Mouse (Mus musculus) right cerebral cortex, postnatal 14 days (tissue): ENCODE measurements around the gene Dkk3.
"Not testable (repeated sequence)": the region's sequence is repeated elsewhere in the genome, so short reads cannot be mapped to it uniquely, and the experiment has no call there.

Source experiments
- DNase-seq: peaks from one replicate; pipeline ENCODE4 v3.0.0; 2022

Dkk3 gene

GRCm38 (mm10) chr7:112127954-112128353 is 30.9 kb downstream of the Dkk3 start:
- DNase-seq = no peak

DNA sequence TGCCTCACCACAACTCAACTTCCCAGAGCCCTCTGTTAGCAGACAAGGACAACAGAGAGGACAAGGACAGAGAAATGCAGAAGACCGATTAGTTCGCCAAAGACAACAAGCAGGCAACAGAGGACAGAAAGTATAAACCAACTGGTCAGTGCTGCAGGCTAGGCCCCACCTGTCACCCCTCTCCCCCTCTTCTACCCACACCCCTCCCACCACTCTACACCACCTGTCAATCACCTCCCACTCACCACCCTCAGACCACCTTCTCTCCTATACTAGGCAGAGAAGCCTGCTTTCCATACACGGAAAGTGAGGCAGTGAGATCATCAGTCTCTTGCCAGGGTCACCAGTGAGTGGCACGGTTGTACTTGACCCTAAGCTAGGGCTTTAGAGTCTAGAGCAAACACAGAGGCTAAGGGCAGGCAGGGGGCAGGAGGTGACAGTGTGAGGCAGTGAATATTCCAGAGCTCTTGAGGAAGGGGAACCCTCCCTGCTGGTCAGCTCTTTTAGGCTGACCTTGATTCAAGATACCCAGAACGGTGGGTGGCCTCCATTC is 31.7 kb downstream of the Dkk3 start:
- DNase-seq = no peak

GRCm38 (mm10) chr7:112125625-112126260 is 33.1 kb downstream of the Dkk3 start:
- DNase-seq = no peak

DNA sequence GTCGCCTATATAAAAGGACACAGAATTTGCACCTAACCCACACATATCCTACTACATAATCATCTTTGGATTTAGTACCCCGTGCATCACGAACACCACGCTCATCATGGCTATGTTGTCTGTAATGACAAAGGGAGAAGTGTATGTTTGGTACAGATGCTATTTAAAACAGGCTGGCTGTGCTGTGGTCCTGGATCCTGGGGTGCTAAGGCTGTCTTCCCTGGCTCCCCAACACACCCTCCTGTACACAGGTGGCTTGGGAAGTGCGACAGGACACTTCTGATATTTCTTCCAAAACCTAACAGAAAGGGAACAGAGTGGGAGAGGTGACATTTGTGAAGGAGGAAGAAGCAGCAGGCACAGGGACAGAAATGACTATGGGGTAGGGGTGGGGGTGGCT is 35.2 kb downstream of the Dkk3 start:
- no peak for DNase-seq

GRCm38 (mm10) chr7:112121866-112122500 is 36.9 kb downstream of the Dkk3 start:
- DNase-seq = no peak

DNA sequence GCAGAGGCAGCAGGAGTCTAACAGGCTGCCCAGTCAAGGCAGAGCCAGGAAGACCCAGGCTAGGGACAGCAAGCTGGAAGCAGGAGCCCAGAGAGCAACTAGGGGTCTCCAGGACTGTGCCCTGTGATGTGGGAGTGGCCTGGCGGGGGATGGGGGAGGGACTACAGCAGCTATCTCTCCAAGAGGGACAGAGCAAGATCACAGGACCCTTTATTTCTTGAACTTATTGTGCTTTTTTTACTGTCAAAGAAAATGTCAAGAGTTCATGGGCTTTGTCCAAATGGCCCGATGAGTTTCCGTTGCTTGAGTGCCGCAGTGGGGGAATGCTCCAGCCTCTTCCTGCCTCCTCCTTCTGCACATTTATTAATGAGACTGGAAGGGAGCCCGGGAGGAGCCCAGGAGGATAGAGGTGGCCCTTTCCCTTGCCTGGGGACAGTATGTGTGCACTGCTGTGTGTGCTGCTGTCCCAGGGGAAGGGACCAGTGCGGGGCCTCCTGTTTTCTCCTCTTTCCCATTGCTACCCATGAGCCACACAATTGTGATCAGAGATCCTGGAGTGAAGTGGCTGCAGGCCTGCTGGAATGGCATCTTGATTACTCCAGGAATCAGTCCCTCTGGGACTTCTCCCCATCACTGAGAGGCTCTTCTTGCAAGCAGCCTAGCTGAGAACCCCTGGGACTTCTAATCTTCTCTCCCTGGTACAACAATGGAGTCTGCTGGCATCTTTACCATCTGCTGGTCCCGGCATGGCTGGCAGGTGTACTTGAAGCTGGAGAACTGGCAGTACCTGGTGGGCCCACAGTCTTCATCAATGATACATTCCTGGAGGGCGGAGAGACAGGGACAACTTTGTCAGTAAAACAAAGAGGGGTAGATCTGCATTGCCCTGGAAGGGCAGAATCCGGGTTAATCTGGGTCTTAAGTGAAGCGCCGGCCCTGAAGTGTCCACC is 37.7 kb downstream of the Dkk3 start:
- DNase-seq = no peak

DNA sequence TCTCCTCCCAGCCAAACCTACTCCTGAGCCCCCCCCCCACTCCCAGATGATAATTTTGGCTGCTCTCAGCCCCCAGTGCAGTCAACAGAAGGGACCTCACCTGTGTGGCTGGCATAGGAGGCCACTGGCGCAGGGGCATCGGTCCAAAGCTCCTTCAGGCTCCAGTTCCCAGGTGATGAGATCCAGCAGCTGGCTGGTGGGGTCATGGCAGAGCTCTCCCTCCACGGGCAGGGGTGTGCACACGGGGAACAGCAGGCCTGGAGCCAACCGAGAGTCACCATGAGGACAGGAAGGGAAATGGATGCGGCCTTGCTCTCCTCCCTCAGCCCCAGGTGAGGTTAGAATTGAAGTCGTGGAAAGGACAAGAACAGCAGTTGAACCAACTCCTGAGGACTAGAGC is 39.6 kb downstream of the Dkk3 start:
- DNase-seq = no peak

GRCm38 (mm10) chr7:112118086-112118485 is 40.8 kb downstream of the Dkk3 start:
- DNase-seq = no peak

GRCm38 (mm10) chr7:112117501-112117900 is 41.4 kb downstream of the Dkk3 start:
- no peak for DNase-seq

- DNase-seq = no peak
These were observed 48.1 kb downstream of the Dkk3 start for GRCm38 (mm10) chr7:112110638-112111372.

- no peak for DNase-seq
These were observed 50.1 kb downstream of the Dkk3 start for GRCm38 (mm10) chr7:112108757-112109156.

- DNase-seq = no peak
These were observed 55.0 kb downstream of the Dkk3 start for GRCm38 (mm10) chr7:112103816-112104215.

DNA sequence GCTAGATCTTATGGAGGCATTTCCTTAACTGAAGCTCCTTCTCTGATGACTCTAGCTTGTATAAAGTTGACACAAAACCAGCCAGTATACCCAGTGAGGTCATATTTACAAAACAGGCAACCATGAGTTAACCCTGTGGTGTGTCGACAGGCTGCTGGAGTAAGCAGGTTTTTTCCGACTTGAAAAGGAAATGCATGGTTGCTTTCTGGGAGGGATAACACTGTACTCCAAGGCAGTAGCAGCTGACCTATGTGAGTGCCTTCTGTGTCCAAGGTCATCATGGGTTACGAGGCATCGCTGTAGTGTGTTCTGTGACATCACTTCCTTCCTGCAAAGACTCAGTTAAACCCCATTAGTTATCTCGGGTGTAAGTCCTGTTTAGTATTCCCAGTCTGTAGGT is 55.9 kb downstream of the Dkk3 start:
- DNase-seq = no peak

GRCm38 (mm10) chr7:112100887-112101286 is 58.0 kb downstream of the Dkk3 start:
- no peak for DNase-seq

GRCm38 (mm10) chr7:112094923-112095322 is 63.9 kb downstream of the Dkk3 start:
- not testable (repeated sequence) for DNase-seq

DNA sequence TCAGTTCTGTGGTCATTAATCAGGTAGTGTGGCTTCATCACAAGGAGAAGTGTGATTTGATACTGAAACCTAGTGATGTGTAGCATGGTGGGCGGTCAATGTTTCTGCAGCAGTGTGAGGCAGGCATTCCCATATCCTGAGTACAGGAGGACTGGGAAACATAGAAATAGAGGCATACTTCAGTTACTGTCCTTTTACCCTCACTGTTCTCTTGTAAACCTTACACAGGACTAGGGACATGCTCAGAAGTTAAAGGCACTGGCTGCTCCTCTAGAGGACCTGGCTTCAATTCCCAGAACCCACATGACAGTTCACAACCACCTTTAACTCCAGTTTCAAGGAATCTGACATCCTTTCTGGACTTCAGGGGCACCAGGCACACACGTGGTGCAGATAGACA is 72.7 kb downstream of the Dkk3 start:
- DNase-seq = no peak

- DNase-seq = peak; percentile 92
These were observed 73.8 kb downstream of the Dkk3 start for GRCm38 (mm10) chr7:112085062-112085461.

DNA sequence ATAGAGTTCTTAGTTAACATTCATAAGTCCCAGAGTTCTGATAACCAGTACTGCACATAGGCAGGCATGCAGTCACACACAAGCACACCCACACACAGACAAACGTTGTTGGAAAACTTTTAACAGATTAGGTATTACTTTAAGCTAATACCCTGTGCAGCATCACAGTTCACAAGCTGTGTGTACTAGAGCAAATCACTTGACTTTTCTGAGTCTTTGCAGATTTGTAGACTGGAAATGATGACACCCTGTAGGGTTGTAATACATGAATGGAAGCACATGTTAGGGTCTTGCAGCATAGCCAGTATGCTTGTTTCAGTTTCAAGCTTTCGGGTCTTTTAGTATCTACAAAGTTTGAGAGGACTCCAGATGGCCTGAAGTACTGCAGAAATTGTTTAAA is 74.6 kb downstream of the Dkk3 start:
- DNase-seq = no peak

DNA sequence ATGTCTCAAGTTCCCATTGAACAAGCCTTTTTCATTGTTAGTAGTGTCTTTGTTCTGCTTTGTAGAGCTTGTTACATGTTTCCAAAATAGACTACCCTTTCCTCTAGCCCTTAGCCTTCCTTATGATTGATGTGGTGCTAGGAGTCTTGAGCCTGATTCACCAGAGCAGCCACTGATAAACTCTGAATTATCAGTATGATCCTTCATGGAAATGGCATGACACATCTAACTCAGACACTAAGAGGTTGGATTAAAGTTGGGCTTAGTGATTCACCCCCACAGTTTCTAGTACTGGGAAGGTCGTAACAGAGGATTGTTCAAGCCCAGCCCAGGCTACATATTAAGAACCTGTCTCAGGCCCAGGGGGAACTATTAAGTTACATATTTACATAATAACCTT is 76.2 kb downstream of the Dkk3 start:
- DNase-seq = no peak

- DNase-seq = no peak
These were observed 84.0 kb downstream of the Dkk3 start for GRCm38 (mm10) chr7:112074868-112075267.
